Mouse (Mus musculus) bone marrow, adult 2 months (tissue): ENCODE data around the gene Olfr1293-ps.

Experiments used
- CTCF ChIP-seq: fragments of 200-500 bp; IDR thresholded peaks from 2 replicates; pipeline ENCODE4 v1.5.1; 2011; ENCODE audit warnings: low read length, control low read depth; ENCODE audit not compliant: control insufficient read depth, insufficient read depth
- POLR2A ChIP-seq: fragments of 200-500 bp; IDR thresholded peaks from 2 replicates; pipeline ENCODE4 v1.6.1; 2011; ENCODE audit warnings: low read depth, mild to moderate bottlenecking, control low read depth, low read length, borderline replicate concordance; ENCODE audit not compliant: control insufficient read depth

DNA sequence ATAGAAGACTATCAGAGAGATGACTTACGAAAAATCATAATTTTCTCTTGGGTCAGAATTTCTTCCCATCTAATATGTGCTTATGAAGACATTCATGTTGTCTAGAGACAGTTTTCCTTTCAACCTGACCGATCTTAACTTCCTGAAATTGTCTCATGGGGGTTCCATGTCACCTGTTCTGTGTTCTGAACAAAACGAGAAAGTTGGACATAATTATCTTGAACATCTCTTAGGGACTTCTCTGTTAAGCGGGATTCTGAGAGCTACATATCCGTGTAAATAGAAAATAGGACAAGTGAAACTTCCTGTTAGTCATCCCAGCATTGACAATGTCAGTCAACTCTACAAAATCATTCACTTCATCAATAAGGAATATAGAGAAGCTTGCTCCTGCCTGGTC, 31.3 kb upstream of the Olfr1293-ps start, which contains the start of gene Olfr1290:
- TF ChIP-seq POLR2A (no peak), CTCF (no peak)
